Mouse (Mus musculus) myocyte (in vitro differentiated cells): ENCODE measurements around the gene Gm17651. TPM values are rescaled to one million over a fixed set of nuclear protein-coding genes. Genes with fewer than 3 reads are reported as not detected.
A peak's percentile ranks its signal among the peaks of the same experiment; 100 is the strongest.

Experiments used
- H3K27me3 ChIP-seq: one replicate; pipeline ENCODE4 v1.6.1; 2011; ENCODE audit not compliant: control insufficient read depth, insufficient read depth, insufficient read length
- H3K36me3 ChIP-seq: one replicate; pipeline ENCODE4 v1.6.1; 2011; ENCODE audit not compliant: control insufficient read depth, insufficient read depth
- H3K4me2 ChIP-seq: one replicate; pipeline ENCODE4 v1.6.1; 2011; ENCODE audit warnings: low read depth, control low read depth
- H3K4me3 ChIP-seq: one replicate; pipeline ENCODE4 v1.5.1; 2011; ENCODE audit warnings: mild to moderate bottlenecking, control low read depth, moderate library complexity
- H3K79me2 ChIP-seq: one replicate; pipeline ENCODE4 v1.6.1; 2011; ENCODE audit not compliant: control insufficient read depth, insufficient read depth
- H3ac ChIP-seq: one replicate; pipeline ENCODE4 v1.6.1; 2011; ENCODE audit not compliant: control insufficient read depth, insufficient read length
- CEBPB ChIP-seq: IDR thresholded peaks from 2 replicates; pipeline ENCODE4 v1.6.1; 2011; ENCODE audit warnings: mild to moderate bottlenecking, moderate library complexity; ENCODE audit not compliant: poor library complexity, insufficient read depth, severe bottlenecking
- E2F4 ChIP-seq: IDR thresholded peaks from one replicate; pipeline ENCODE4 v1.6.1; 2011; ENCODE audit warnings: mild to moderate bottlenecking, control low read depth, moderate library complexity; ENCODE audit not compliant: insufficient read depth
- MAX ChIP-seq: IDR thresholded peaks from one replicate; pipeline ENCODE4 v1.6.1; 2011; ENCODE audit warnings: low read depth, mild to moderate bottlenecking, control low read depth
- MYOD1 ChIP-seq, 3 experiments: IDR thresholded peaks; one replicate each; pipeline ENCODE4 v1.6.1; 2011; ENCODE audit warnings: control low read depth in 2 of 3, low read depth in 2 of 3, mild to moderate bottlenecking in 2 of 3, moderate library complexity in 1 of 3; ENCODE audit not compliant: insufficient read length in 2 of 3, control insufficient read depth in 1 of 3
- MYOG ChIP-seq, 3 experiments: IDR thresholded peaks; one replicate each; pipeline ENCODE4 v1.6.1; 2011; ENCODE audit warnings: control low read depth in 2 of 3, low read depth in 2 of 3, mild to moderate bottlenecking in 2 of 3; ENCODE audit not compliant: insufficient read length in 2 of 3, control insufficient read depth in 1 of 3, insufficient read depth in 1 of 3
- POLR2A ChIP-seq: IDR thresholded peaks from one replicate; pipeline ENCODE4 v1.6.1; 2011; ENCODE audit warnings: low read depth, mild to moderate bottlenecking, control low read depth, moderate library complexity; ENCODE audit not compliant: insufficient read length
- POLR2AphosphoS2 ChIP-seq: IDR thresholded peaks from one replicate; pipeline ENCODE4 v1.6.1; 2011; ENCODE audit warnings: low read depth, control low read depth; ENCODE audit not compliant: insufficient read length
- REST ChIP-seq: IDR thresholded peaks from one replicate; pipeline ENCODE4 v1.6.1; 2011; ENCODE audit warnings: mild to moderate bottlenecking, control low read depth, moderate library complexity; ENCODE audit not compliant: insufficient read depth, insufficient read length
- SRF ChIP-seq: IDR thresholded peaks from one replicate; pipeline ENCODE4 v1.6.1; 2011; ENCODE audit warnings: low read depth; ENCODE audit not compliant: control insufficient read depth, insufficient read length
- TCF12 ChIP-seq: IDR thresholded peaks from one replicate; pipeline ENCODE4 v1.6.1; 2011; ENCODE audit warnings: mild to moderate bottlenecking, control low read depth; ENCODE audit not compliant: poor library complexity, insufficient read depth, severe bottlenecking
- TCF3 ChIP-seq: IDR thresholded peaks from one replicate; pipeline ENCODE4 v1.6.1; 2011; ENCODE audit warnings: low read depth, control low read depth; ENCODE audit not compliant: insufficient read length
- USF1 ChIP-seq: IDR thresholded peaks from one replicate; pipeline ENCODE4 v1.6.1; 2011; ENCODE audit warnings: low read depth, mild to moderate bottlenecking, control low read depth, moderate library complexity
- polyA plus RNA-seq: library from polyadenylated mRNA; unstranded; fragments of >200 nt; fragmentation: generic; extraction: Trizol; gene quantifications from one replicate; pipeline ENCODE4 v1.2.1, GENCODE M21; 2012; ENCODE audit warnings: missing spikeins

The Gm17651 gene
- polyA plus RNA-seq, 1 experiment = not detected

- TF ChIP-seq POLR2AphosphoS2 = no peak
- TF ChIP-seq MYOD1 (IDR thresholded peaks at IDR 0.05; ENCODE audit: control insufficient read depth in 1 of 3, insufficient read length in 2 of 3, low read depth in 2 of 3) = no peak
- no peak for TF ChIP-seq MYOG (IDR thresholded peaks at IDR 0.05; ENCODE audit: control insufficient read depth in 1 of 3, insufficient read depth in 1 of 3, insufficient read length in 2 of 3, low read depth in 2 of 3)
- TF ChIP-seq SRF = no peak
- TF ChIP-seq TCF3 = no peak
- no peak for TF ChIP-seq REST
- no peak for TF ChIP-seq USF1
- no peak for TF ChIP-seq CEBPB
- TF ChIP-seq MAX = no peak
- TF ChIP-seq TCF12 = no peak
- no peak for TF ChIP-seq E2F4
- no peak for TF ChIP-seq POLR2A
- Histone ChIP-seq H3ac (no peak overlapping the region), H3K79me2 (no peaks in the 10 kb centered on the region), H3K36me3 (no peaks in the 10 kb centered on the region), H3K27me3 (no peaks in the 10 kb centered on the region), H3K4me3 (no peak overlapping the region), H3K4me2 (no peak overlapping the region)
Measured at GRCm38 (mm10) chr3:97676126-97676525, 1.6 kb upstream of the Gm17651 start.

- H3K4me3 ChIP-seq = no peak overlapping the region
- H3K27me3 ChIP-seq = no peaks in the 10 kb centered on the region
- H3ac ChIP-seq = no peak overlapping the region
- H3K4me2 ChIP-seq = no peak overlapping the region
- no peaks in the 10 kb centered on the region for H3K79me2 ChIP-seq
- no peak for TF ChIP-seq CEBPB
- no peak for TF ChIP-seq MAX
- TF ChIP-seq USF1 = no peak
- no peak for TF ChIP-seq TCF12
- no peak for TF ChIP-seq POLR2AphosphoS2
- TF ChIP-seq REST = no peak
- no peak for TF ChIP-seq TCF3
- no peak for TF ChIP-seq POLR2A
- TF ChIP-seq MYOD1 (IDR thresholded peaks at IDR 0.05; ENCODE audit: control insufficient read depth in 1 of 3, insufficient read length in 2 of 3, low read depth in 2 of 3) = no peak
- TF ChIP-seq E2F4 = no peak
- no peak for TF ChIP-seq MYOG (IDR thresholded peaks at IDR 0.05; ENCODE audit: control insufficient read depth in 1 of 3, insufficient read depth in 1 of 3, insufficient read length in 2 of 3, low read depth in 2 of 3)
- TF ChIP-seq SRF = no peak
- H3K36me3 ChIP-seq = peaks cover 46% of the 10 kb centered on the region
Measured at GRCm38 (mm10) chr3:97667093-97667675, 7.3 kb downstream of the Gm17651 start.

- no peak overlapping the region for H3K4me3 ChIP-seq
Measured at GRCm38 (mm10) chr3:97666154-97666553, 8.3 kb downstream of the Gm17651 start.

GRCm38 (mm10) chr3:97665525-97665924, 9.0 kb downstream of the Gm17651 start:
- H3K36me3 ChIP-seq = peaks cover 46% of the 10 kb centered on the region
- TF ChIP-seq POLR2AphosphoS2 (no peak), SRF (no peak), POLR2A (no peak), MAX (no peak), TCF12 (no peak), TCF3 (no peak), E2F4 (no peak), MYOG (IDR thresholded peaks at IDR 0.05; ENCODE audit: control insufficient read depth in 1 of 3, insufficient read depth in 1 of 3, insufficient read length in 2 of 3, low read depth in 2 of 3) (no peak), REST (no peak), MYOD1 (IDR thresholded peaks at IDR 0.05; ENCODE audit: control insufficient read depth in 1 of 3, insufficient read length in 2 of 3, low read depth in 2 of 3) (no peak), USF1 (no peak), CEBPB (no peak)

More at GRCm38 (mm10) chr3:97666154-97666553, 8.3 kb downstream of the Gm17651 start:
- H3K27me3 ChIP-seq = no peaks in the 10 kb centered on the region
- no peak overlapping the region for H3K4me2 ChIP-seq
- peaks cover 50% of the 10 kb centered on the region for H3K36me3 ChIP-seq
- TF ChIP-seq POLR2AphosphoS2 (no peak), CEBPB (no peak), TCF12 (no peak), MYOG (IDR thresholded peaks at IDR 0.05; ENCODE audit: control insufficient read depth in 1 of 3, insufficient read depth in 1 of 3, insufficient read length in 2 of 3, low read depth in 2 of 3) (peak in 1 of 3 experiments; percentile 41)
- H3K79me2 ChIP-seq = peaks cover 1% of the 10 kb centered on the region
- no peak overlapping the region for H3ac ChIP-seq

GRCm38 (mm10) chr3:97661206-97661605, 13.3 kb downstream of the Gm17651 start:
- H3K79me2 ChIP-seq = peaks cover 21% of the 10 kb centered on the region
- no peak overlapping the region for H3K4me3 ChIP-seq

More at GRCm38 (mm10) chr3:97665525-97665924, 9.0 kb downstream of the Gm17651 start:
- H3K4me2 ChIP-seq = no peak overlapping the region
- H3K27me3 ChIP-seq = no peaks in the 10 kb centered on the region
- H3K4me3 ChIP-seq = no peak overlapping the region
- H3K79me2 ChIP-seq = peaks cover 7% of the 10 kb centered on the region
- H3ac ChIP-seq = no peak overlapping the region

More at GRCm38 (mm10) chr3:97661206-97661605, 13.3 kb downstream of the Gm17651 start:
- Histone ChIP-seq H3K4me2 (peak overlapping the region; percentile 93), H3ac (no peak overlapping the region), H3K36me3 (peaks cover 22% of the 10 kb centered on the region), H3K27me3 (no peaks in the 10 kb centered on the region)
- TF ChIP-seq E2F4 (no peak), TCF12 (no peak), TCF3 (no peak), POLR2AphosphoS2 (no peak), POLR2A (no peak), MYOD1 (IDR thresholded peaks at IDR 0.05; ENCODE audit: control insufficient read depth in 1 of 3, insufficient read length in 2 of 3, low read depth in 2 of 3) (no peak), SRF (no peak), USF1 (no peak), REST (no peak), MYOG (IDR thresholded peaks at IDR 0.05; ENCODE audit: control insufficient read depth in 1 of 3, insufficient read depth in 1 of 3, insufficient read length in 2 of 3, low read depth in 2 of 3) (no peak)
